Mouse (Mus musculus) lung, postnatal 0 days (tissue): Measurements from ENCODE around the gene Mau2. TPM values are rescaled to one million over a fixed set of nuclear protein-coding genes. Genes with fewer than 3 reads are reported as not detected.
"Not testable (repeated sequence)": the region's sequence is repeated elsewhere in the genome, so short reads cannot be mapped to it uniquely, and the experiment has no call there.

Source experiments
- ATAC-seq: fragments of 200-750 bp; cut with Nextera tagmentation; 2 replicates; pipeline ENCODE4 v1.8.0; 2017; ENCODE audit warnings: moderate library complexity
- DNase-seq: peaks from one replicate; pipeline ENCODE4 v3.0.0-alpha.2; 2016; ENCODE audit warnings: low spot score
- H3K27ac ChIP-seq: fragments of 300-500 bp; sonication (generic); 2 replicates; pipeline ENCODE4 v1.5.1; 2014; ENCODE audit warnings: antibody characterized with exemption, mild to moderate bottlenecking, low read length, mixed read lengths
- H3K27me3 ChIP-seq: fragments of 300-500 bp; sonication (generic); replicated peaks from 2 replicates; pipeline ENCODE4 v1.6.1; 2014; ENCODE audit warnings: low read length, mixed read lengths; ENCODE audit not compliant: insufficient read depth
- H3K36me3 ChIP-seq: fragments of 300-500 bp; sonication (generic); 2 replicates; pipeline ENCODE4 v1.6.1; 2014; ENCODE audit warnings: low read length, mixed read lengths; ENCODE audit not compliant: insufficient read depth
- H3K4me1 ChIP-seq: fragments of 300-500 bp; sonication (generic); 2 replicates; pipeline ENCODE4 v1.6.1; 2014; ENCODE audit warnings: antibody characterized with exemption, low read depth, low read length, mixed read lengths; ENCODE audit not compliant: insufficient read depth
- H3K4me2 ChIP-seq: fragments of 300-500 bp; sonication (generic); replicated peaks from 2 replicates; pipeline ENCODE4 v1.6.1; 2014; ENCODE audit warnings: low read depth, mild to moderate bottlenecking, low read length, moderate library complexity, mixed read lengths
- H3K4me3 ChIP-seq: fragments of 300-500 bp; sonication (generic); 2 replicates; pipeline ENCODE4 v1.5.1; 2014; ENCODE audit warnings: low read depth, low read length
- H3K9ac ChIP-seq: fragments of 300-500 bp; sonication (generic); replicated peaks from 2 replicates; pipeline ENCODE4 v1.6.1; 2014; ENCODE audit warnings: low read depth, mild to moderate bottlenecking
- H3K9me3 ChIP-seq: fragments of 300-500 bp; sonication (generic); 2 replicates; pipeline ENCODE4 v1.6.1; 2016; ENCODE audit warnings: low read length, mixed read lengths
- CTCF ChIP-seq: IDR thresholded peaks from 2 replicates; pipeline ENCODE4 v1.5.1; 2016; ENCODE audit warnings: antibody characterized with exemption, mild to moderate bottlenecking
- EP300 ChIP-seq: IDR thresholded peaks from 2 replicates; pipeline ENCODE4 v1.6.1; 2016; ENCODE audit warnings: antibody characterized with exemption, mild to moderate bottlenecking, control low read depth
- WGBS: fragments of 180-500 bp; shearing (Covaris S2); extraction: QIAGEN DNeasy Blood & Tissue Kit; methylation state at CpG from one replicate; pipeline ENCODE4 v1.1.7; 2014; 5-methylcytosine and 5-hydroxymethylcytosine counted together
- polyA plus RNA-seq: library from polyadenylated mRNA; unstranded; fragments of >200 nt; fragmentation: Nextera tagmentation; extraction: Ambion mirVana; gene quantifications from 2 replicates; pipeline ENCODE4 v1.2.1, GENCODE M21; 2015

Gene Mau2
- polyA plus RNA-seq, 1 experiment from 2014 or later = 37.1 TPM

- H3K27me3 ChIP-seq = no peaks in the 10 kb centered on the region
- H3K36me3 ChIP-seq = 0 out of 2 replicates have a peak, but pooled peaks cover 5% of the 10 kb centered on the region
- 97% methylated on average over 1 of the region's 1 CpGs for WGBS
- no peaks in the 10 kb centered on the region for H3K9me3 ChIP-seq
- TF ChIP-seq EP300 (no peak), CTCF (no peak)
- 0 out of 2 replicates have a peak, but pooled peaks cover 2% of the 10 kb centered on the region for H3K4me1 ChIP-seq
- no peak overlapping the region for H3K4me2 ChIP-seq
- no peak overlapping the region for H3K4me3 ChIP-seq
- H3K9ac ChIP-seq = no peak overlapping the region
- ATAC-seq (no peak), DNase-seq (no peak)
- no peak overlapping the region for H3K27ac ChIP-seq
These were observed 4.5 kb downstream of the Mau2 start for GRCm38 (mm10) chr8:70037994-70038393.

DNA sequence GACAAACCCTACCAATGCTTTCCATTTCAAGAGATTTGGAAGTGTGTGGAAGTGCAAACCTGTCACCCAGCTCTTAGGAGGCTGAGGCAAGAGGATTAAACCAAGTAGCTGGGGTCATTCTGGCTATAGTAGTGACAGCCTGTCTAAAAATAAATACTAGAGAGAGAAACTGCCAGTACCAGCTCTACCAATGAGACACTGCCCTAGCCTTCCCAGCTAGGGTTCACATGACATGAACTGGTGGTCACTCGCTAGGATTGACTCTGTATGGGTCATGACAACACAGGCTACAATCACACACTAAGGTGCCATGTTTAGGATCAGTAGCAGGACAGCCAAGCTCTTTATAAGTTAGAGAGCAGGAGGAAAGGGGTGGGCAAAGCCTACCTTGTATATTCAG lies 12.3 kb downstream of the Mau2 start:
- H3K4me1 ChIP-seq = no peaks in the 10 kb centered on the region
- no peak for ATAC-seq
- H3K9ac ChIP-seq = no peak overlapping the region
- peaks cover 49% of the 10 kb centered on the region for H3K36me3 ChIP-seq
- H3K27me3 ChIP-seq = no peaks in the 10 kb centered on the region
- no peak overlapping the region for H3K27ac ChIP-seq
- no peak overlapping the region for H3K4me3 ChIP-seq
- TF ChIP-seq EP300 (no peak), CTCF (no peak)
- WGBS = 100% methylated on average over 1 of the region's 1 CpGs
- no peak for DNase-seq
- H3K4me2 ChIP-seq = no peak overlapping the region
- no peaks in the 10 kb centered on the region for H3K9me3 ChIP-seq

DNA sequence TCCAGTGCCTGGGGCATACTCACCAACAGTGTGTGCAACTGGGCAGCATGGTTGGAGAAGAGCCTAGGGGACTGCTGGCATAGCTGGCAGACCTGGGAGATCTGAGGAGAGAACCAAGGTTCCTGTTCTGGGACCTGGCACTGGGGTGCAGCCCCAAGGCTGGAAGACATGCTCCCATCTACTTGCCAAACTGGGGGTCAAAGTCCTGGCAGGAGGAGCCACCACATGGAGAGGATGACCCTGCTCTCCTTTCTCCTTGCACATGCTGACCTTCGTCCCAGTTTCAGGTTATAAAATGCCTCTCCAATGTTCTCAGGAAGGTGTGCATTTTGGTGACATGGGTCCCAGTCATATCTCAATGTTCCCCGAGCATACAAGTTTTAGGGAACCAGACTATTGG lies 16.4 kb downstream of the Mau2 start:
- Histone ChIP-seq H3K9me3 (no peaks in the 10 kb centered on the region), H3K4me3 (no peak overlapping the region), H3K27me3 (no peaks in the 10 kb centered on the region), H3K27ac (no peak overlapping the region), H3K4me1 (no peaks in the 10 kb centered on the region), H3K9ac (no peak overlapping the region), H3K36me3 (peaks cover 82% of the 10 kb centered on the region), H3K4me2 (no peak overlapping the region)
- ATAC-seq = no peak
- TF ChIP-seq CTCF = no peak
- no peak for TF ChIP-seq EP300
- no peak for DNase-seq
- WGBS = 92% methylated on average over 2 of the region's 2 CpGs

DNA sequence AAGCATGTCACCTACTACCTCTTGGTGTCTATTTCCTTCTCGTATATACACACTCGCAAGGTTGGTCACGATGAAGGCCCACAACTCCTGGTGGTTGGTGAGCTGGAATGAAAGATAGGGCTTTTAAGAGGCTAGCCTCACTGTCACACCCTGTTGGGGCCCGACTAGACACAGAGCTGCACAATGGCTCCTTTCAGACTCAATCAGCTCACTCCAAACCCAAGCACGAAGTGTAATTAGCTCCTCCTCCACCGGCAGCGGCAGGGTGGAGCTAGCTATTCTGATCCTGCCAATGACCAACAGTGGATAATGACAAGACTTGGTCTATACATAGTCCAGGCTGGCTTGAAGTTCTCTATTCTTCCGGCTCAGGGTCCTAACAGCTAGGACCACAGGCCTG lies 18.9 kb downstream of the Mau2 start:
- no peak overlapping the region for H3K4me2 ChIP-seq
- H3K4me3 ChIP-seq = no peak overlapping the region
- WGBS = 86% methylated on average over 8 of the region's 8 CpGs
- no peaks in the 10 kb centered on the region for H3K27me3 ChIP-seq
- H3K4me1 ChIP-seq = no peaks in the 10 kb centered on the region
- H3K9me3 ChIP-seq = no peaks in the 10 kb centered on the region
- no peak overlapping the region for H3K9ac ChIP-seq
- DNase-seq (no peak), ATAC-seq (no peak)
- H3K36me3 ChIP-seq = peaks cover 77% of the 10 kb centered on the region
- TF ChIP-seq CTCF (no peak), EP300 (no peak)
- no peak overlapping the region for H3K27ac ChIP-seq

DNA sequence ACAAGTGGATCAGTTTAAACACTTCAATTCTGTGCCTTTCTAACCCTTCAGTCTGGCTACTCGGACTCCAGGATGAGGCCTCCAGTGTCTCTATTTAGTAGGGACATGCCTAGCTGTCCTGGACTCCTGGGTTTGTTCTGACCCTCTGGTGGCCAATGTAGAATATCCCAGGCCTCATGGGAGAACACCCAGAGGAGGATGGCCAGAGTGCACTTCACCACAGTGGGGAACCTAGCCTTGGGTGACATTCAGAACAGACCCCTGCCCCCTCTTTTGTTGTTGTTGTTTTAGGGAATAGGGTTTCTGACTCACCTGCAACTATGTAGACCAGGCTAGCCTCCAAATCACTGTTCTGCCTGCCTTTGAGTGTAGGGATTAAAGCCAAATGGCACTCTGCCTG lies 27.5 kb downstream of the Mau2 start:
- DNase-seq (no peak), ATAC-seq (no peak)
- Histone ChIP-seq H3K27ac (no peak overlapping the region), H3K27me3 (no peaks in the 10 kb centered on the region), H3K4me3 (no peak overlapping the region), H3K9ac (no peak overlapping the region), H3K4me2 (no peak overlapping the region), H3K36me3 (peaks cover 16% of the 10 kb centered on the region; the same call in 1 of the 2 replicates), H3K9me3 (no peaks in the 10 kb centered on the region), H3K4me1 (no peaks in the 10 kb centered on the region)
- 67% methylated on average over 1 of the region's 1 CpGs for WGBS
- TF ChIP-seq CTCF (peak; percentile 29), EP300 (no peak)

GRCm38 (mm10) chr8:70012763-70013162 lies 29.8 kb downstream of the Mau2 start:
- DNase-seq = peak; percentile 34
- peak; percentile 40 for ATAC-seq
- H3K9ac ChIP-seq = no peak overlapping the region
- no peak overlapping the region for H3K27ac ChIP-seq
- no peaks in the 10 kb centered on the region for H3K9me3 ChIP-seq
- no peaks in the 10 kb centered on the region for H3K4me1 ChIP-seq
- no peak overlapping the region for H3K4me3 ChIP-seq
- H3K36me3 ChIP-seq = peaks cover 5% of the 10 kb centered on the region; the same call in 1 of the 2 replicates
- WGBS = 67% methylated on average over 1 of the region's 1 CpGs
- TF ChIP-seq CTCF (peak; percentile 25), EP300 (no peak)
- H3K27me3 ChIP-seq = no peaks in the 10 kb centered on the region
- H3K4me2 ChIP-seq = no peak overlapping the region

DNA sequence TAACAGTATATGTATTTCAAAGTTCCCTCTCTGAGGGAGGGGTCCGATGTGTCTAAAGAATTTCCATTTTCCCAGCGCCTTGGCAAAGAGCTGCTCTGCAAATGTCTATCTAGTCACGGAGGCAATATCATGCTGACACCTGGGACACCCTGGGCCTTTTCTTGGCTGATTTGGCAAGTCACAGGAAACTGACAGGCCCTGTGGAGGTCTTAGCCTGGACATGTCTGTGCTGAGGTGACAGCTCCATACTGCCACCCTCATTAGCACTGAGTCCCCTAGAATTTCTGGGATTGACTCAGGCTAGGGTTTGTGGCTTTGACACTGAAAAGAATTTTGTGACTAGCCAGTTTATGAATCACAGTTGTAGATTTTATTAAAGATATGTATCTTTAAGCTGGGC lies 30.2 kb downstream of the Mau2 start:
- no peak overlapping the region for H3K27ac ChIP-seq
- no peak for DNase-seq
- no peak overlapping the region for H3K4me3 ChIP-seq
- H3K9ac ChIP-seq = no peak overlapping the region
- H3K4me2 ChIP-seq = no peak overlapping the region
- TF ChIP-seq CTCF = no peak
- TF ChIP-seq EP300 = no peak
- no peaks in the 10 kb centered on the region for H3K27me3 ChIP-seq
- peaks cover under 1% of the 10 kb centered on the region; the same call in 1 of the 2 replicates for H3K36me3 ChIP-seq
- H3K9me3 ChIP-seq = no peaks in the 10 kb centered on the region
- no peak for ATAC-seq
- no peaks in the 10 kb centered on the region for H3K4me1 ChIP-seq
- 70% methylated on average over 3 of the region's 3 CpGs for WGBS

DNA sequence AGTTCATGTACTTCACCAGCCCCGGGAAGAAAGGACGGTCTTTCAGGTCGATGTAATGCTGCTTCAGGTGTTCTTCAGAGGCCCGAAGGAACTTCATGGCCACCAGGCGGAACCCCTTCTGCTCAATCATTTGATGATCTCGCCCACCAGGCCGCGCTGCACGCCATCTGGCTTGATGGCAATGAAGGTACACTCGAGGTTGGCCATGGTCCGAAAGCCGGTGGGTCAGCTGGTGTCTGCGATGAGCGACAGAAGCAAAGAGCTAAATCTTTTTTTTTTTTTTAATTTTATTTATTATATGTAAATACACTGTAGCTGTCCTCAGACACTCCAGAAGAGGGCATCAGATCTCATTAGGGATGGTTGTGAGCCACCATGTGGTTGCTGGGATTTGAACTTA lies 31.7 kb downstream of the Mau2 start:
- H3K27ac ChIP-seq, H3K9ac ChIP-seq, H3K4me3 ChIP-seq, H3K27me3 ChIP-seq, H3K9me3 ChIP-seq, H3K4me1 ChIP-seq, H3K36me3 ChIP-seq, ATAC-seq, H3K4me2 ChIP-seq, DNase-seq: not testable (repeated sequence)
- WGBS = 89% methylated on average over 14 of the region's 14 CpGs
